Mouse (Mus musculus): ENCODE data around the gene Mtmr2.

DNA sequence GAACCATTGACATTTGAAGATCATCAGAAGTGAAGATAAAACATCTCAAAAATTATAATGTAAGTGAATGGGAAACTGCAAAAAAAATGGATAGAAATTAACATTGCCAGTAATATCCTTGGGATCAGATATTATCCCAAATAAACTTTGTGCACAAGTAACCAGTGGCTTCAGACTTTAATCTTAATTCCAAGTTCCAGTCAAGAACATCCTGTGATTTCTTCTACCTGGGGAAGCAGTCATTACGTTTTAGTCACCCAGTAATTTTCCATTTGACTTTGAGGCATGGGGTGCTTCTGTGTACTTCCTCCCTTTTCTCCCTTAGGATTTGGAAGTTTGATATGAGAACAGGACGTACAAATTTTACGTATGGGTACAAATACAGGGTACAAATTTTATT is 12.2 kb downstream of the Mtmr2 start:
- TF ChIP-seq CTCF (IDR thresholded peaks at IDR 0.05; ENCODE audit: borderline replicate concordance, extremely low read depth, insufficient read depth, insufficient read length) (no peak), POLR2A (IDR thresholded peaks at IDR 0.05; ENCODE audit: borderline replicate concordance, extremely low read depth, insufficient read depth, insufficient read length, poor library complexity, severe bottlenecking) (no peak)
